Mouse (Mus musculus) heart, postnatal 14 days (tissue): ENCODE results near the gene Acvrl1. TPM values are rescaled to one million over a fixed set of nuclear protein-coding genes. Genes with fewer than 3 reads are reported as not detected.
A peak's percentile ranks its signal among the peaks of the same experiment; 100 is the strongest.

Experiments used
- DNase-seq, 2 experiments: peaks; one replicate each; pipeline ENCODE4 v3.0.0; 2021 to 2022
- intact Hi-C: fragments of 180-260 bp; cut with DNase I; formaldehyde crosslinking; loops from one replicate; pipeline ENCODE4 v1.15.1; 2025
- microRNA-seq, 2 experiments: library from miRNA; unstranded; fragments of <30 nt; microRNA quantifications; one replicate each; pipeline ENCODE4 v1.2.0; 2021 to 2022
- total RNA-seq, 2 experiments: library from RNA; stranded (reverse); gene quantifications; 2 replicates each; pipeline ENCODE4 v1.2.3; 2021

The Acvrl1 gene
- total RNA-seq, 2 experiments from 2014 or later: 28.5 to 31.5 TPM

DNA sequence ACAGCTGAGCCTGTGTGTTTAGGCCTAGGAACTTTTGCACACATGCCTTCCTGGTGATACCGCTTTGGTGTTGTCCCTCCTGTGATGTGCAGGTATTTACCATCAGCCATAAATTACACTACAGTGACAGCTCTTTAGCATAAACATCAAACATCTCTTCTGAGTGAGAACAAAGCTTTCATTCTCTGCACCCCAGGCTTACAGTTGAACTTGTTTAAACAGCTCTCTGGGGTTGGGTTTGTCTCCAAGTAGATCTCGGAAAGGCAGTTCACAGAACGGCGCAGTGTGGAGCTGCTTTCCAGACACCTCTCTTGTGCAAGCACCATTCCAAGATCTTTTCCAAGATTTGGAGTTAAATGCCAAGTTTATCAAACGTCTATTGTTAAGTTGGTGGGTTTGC, 54.4 kb downstream of the Acvrl1 start:
- no peak for DNase-seq
- intact Hi-C loops: no loop called here

DNA sequence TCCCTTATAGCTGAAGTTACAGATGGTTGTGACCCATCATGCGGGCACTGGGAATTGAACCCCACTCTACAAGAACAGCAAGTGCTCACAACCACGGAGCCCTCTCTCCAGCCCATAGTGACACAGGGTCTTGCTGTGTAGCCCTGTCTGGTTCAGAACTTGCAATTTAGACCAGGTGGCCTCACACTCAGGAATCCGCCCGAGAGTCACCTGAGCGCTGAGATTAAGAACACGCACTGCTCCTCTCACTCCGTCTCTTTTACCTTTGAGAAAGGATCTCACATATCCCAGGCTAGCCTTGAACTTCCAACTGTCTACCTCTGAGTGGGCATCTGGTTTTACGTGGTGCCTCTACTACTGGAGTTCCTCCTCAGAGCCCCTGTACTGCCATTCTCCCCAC, 56.0 kb downstream of the Acvrl1 start:
- intact Hi-C loops: no loop called here
- DNase-seq: no peak

DNA sequence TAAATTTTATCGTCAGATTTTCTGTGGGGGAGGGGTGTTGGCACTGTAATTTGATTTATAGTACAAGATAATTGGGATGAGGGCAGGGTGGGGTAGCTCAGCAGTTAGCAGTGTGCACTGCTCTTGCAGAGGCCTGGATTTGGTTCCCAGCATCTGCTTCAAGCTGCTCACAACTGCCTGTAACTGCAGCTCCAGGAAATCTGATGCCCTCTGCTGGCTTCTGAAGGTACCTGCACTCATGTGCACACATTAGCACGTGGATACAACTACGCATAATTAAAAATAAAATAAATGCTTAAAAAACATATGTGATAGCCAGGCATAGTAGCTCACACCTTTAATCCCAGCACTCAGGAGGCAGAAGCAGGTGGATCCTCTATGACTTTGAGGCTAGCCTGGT, 57.2 kb downstream of the Acvrl1 start:
- intact Hi-C loops: no loop called here
- no peak for DNase-seq

DNA sequence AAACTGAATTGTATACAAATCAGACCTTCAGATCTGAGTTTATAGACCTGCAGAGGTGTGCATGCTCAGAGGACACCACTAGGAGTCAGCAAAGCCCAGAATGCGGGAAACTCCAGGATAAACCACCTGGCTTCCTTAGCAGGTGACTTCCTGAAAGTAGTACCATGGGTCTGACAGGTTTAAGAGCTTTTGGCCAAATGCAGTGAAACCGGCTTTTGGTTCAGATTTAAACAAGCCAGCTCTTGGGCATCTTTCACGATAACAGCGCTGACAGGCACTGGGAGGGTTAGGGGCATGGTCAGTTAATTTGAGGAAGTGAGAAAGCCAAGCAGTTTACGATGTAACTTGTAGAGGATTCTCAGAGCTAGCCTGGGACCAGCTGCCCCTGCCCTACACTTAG, 59.6 kb downstream of the Acvrl1 start:
- no peak for DNase-seq
- intact Hi-C loops: no loop called here

DNA sequence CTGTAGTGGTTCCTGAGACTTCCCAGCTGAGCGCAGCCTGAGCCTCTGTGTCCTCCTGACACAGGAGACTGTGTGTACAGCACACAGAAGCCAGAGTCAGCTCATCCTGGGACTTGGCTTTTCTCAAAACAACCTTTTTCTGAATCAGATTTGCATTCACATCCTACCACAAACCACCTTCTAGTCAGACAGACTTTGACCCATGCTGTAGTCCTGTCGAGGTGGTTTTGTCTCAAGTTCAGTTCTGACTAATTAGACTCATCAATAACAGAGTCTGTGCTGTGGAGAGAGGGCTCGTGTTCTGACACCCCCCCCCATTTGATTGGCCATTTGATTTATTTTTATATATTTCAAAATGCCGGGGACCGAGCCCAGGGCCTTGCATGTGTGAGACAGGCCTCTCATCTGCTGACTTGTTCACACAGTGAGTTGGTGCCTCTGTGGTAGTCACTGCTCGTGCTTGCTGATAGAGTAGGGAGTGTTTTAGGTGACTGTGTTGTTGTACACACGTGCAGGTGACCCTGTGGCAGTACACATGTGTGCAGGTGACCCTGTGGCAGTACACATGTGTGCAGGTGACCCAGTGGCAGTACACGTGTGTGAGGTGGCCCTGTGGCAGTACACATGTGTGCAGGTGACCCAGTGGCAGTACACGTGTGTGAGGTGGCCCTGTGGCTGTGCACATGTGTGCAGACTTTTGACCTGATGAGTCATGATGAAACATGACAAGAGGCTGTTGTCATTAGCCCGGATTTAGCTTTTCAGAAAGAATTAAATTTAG, 61.8 kb downstream of the Acvrl1 start:
- intact Hi-C loops: no loop called here
- no peak for DNase-seq

DNA sequence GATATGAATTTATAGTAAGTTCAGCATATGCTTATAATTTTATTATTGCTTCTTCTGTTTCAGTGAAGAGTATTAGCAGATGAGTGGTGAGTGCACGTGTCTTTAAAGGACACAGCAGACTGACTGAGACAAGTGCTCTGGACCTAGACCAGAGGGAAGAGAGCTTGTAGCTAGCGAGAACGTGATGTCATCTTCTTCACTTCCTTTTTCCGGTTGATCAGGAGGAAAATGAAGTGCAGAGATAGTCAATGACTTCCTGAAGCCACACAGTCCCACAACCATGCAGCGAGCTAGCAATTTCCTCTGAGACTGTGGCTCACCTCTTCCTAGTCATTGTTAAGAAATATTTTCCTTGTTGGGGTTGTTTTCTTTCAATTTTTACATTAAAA, 62.4 kb downstream of the Acvrl1 start:
- no peak for DNase-seq
- intact Hi-C loops: no loop called here

DNA sequence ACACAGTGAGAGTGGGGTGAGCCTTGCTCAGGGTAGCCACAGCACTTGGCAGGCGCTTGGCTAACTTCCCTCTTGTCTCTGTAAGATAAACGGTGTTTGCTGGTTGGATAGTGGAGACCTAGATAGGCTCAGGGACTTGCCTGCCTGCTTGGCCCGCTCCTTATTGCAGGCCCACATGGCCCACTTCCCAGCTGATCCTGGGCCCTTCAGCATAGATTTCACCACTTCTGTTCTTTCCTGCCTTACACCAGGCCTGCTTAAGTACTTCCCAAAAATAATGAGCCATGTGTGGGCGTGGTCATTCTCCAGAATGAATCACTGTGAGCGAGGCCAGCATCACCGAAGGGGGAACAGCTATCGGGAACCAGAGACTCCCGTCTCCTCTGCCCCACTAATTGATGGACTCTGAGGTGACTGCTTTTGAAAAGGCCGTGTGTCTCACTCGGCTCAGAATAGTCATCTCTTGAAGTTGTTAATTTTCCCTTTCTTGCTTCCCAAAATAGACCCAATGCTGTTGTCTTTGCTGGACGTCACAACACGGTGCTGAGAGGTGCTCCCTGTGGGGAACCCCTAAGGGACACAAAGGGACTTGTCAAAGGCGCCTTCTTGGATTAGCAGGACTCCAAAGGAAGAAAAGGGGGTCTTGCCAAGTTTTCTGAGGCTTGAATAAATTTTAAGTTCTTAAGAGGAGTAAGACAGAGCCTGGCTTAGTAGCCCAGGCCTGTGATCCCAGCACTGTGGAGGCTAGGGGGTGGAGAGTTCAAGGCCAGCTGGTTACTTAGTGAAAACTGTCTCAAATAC, 63.3 kb downstream of the Acvrl1 start:
- intact Hi-C loops: no loop called here
- DNase-seq: peak; percentile 63 to 71

DNA sequence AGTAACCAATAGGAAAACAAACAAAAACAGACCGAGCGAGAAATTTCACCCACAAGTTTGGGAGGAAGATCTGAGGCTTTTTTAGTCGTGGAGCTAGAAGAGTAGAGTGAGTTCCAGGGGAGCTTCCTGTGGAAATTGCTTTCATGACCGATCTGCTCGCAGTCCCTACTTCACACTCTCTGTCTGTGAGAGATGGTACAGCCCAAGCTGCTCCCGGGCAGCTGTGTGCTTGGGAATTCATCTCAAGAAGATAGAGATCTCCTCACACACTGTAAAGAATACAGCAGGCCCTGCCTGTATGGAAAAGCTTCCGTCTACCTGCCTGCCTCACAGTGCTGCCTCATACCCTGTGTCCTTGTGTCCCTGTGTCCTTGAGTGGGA, 63.9 kb downstream of the Acvrl1 start:
- DNase-seq: no peak
- intact Hi-C loops: no loop called here

DNA sequence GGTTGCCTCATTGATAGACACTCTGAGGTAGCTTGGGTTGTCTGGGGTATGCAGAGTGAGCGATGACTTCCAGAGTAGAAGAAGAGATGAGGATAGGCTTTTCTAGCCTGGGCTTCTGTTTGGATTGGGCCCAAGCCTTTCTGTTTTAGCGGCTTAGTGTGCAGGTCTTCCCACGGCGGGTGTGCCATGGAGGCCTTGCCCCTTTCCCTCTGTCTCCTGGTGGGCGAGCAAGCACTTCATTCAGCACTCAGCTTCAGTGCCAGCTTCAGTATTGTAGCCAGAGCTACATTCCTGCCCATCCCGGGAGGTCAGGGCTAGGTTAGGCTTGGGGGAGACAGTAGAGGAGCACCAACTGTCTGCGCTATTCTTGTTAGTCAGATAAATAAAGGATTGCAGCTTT, 64.3 kb downstream of the Acvrl1 start:
- intact Hi-C loops: no loop called here
- no peak for DNase-seq

DNA sequence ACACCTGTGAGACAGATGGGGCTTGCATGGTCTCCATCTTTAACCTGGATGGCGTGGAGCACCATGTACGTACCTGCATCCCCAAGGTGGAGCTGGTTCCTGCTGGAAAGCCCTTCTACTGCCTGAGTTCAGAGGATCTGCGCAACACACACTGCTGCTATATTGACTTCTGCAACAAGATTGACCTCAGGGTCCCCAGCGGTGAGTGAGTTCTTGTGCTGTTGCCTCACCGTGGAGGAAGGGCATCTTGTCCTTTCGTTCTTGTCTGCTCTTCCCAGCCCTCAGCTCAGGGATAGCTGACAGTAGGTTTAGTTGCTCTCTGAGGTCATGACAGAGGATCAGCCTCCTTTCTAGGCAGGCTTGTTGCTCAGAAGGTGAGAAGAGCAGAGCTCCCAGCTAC, 65.6 kb downstream of the Acvrl1 start:
- intact Hi-C loops: no loop called here
- no peak for DNase-seq

Small RNA genes lying within 50 kb of the gene (microRNA-seq; reads per million reads assigned to microRNA genes)
- 0 to 3.0 reads per million in 2 experiments for gene Mir6962

Other genes with a start within 250 kb of the Acvrl1 start
- not detected for gene Gm47841, start 81.1 kb upstream of the Acvrl1 start, total RNA-seq
- 1 to 10 TPM; 2.3 to 2.8 TPM for gene Fignl2, start 50.0 kb upstream of the Acvrl1 start, total RNA-seq
- not detected for gene Ankrd33, start 12.8 kb upstream of the Acvrl1 start, total RNA-seq
- 10 to 100 TPM; 14.5 to 14.7 TPM for gene Acvr1b, start 45.5 kb downstream of the Acvrl1 start, total RNA-seq
- gene Grasp, start 95.7 kb downstream of the Acvrl1 start, total RNA-seq: 10 to 100 TPM; 12.9 to 14.0 TPM
- 10 to 100 TPM; 14.0 to 63.1 TPM for gene Nr4a1, start 125.7 kb downstream of the Acvrl1 start, total RNA-seq
- 10 to 100 TPM; 24.7 to 25.5 TPM for gene Atg101, start 155.8 kb downstream of the Acvrl1 start, total RNA-seq
- gene 6030408B16Rik, start 164.7 kb downstream of the Acvrl1 start, total RNA-seq: 1 to 10 TPM; 1.7 to 1.8 TPM
- gene Krt80, start 241.6 kb downstream of the Acvrl1 start, total RNA-seq: 1 to 10 TPM; 1.1 to 1.6 TPM